Mouse (Mus musculus): ENCODE measurements around the gene Mpped2.

DNA sequence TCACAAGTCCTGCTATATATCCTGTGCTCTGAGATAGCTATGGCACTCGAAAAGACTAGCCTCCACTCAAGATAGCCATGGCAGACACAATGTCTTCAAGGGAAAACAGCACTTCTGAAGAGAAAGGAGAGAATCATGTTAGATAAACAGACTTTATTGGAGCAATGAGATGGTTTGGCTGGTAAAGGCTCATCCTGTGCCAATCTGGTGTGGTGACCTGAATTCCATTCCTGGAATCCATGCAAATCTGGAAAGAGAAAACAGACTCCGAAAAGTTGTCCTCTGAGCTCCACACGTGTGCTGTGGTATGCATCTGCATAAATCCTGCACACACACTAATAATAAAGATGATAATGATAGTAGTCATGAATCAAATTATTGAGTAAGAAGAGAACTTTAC is 48.3 kb upstream of the Mpped2 start:
- TF ChIP-seq POLR2A (IDR thresholded peaks at IDR 0.05; ENCODE audit: low read depth, low read length) (no peak), CTCF (conservative IDR thresholded peaks at IDR 0.05; ENCODE audit: insufficient read depth, insufficient read length, low read depth, low read length) (no peak)

All from kidney, adult 2 months (tissue).